Mouse (Mus musculus) heart, postnatal 10 days (tissue): ENCODE measurements at regions not wholly inside any gene's neighbourhood (a gene's known extent, or its start where the extent isn't known, plus 50 kb on each side); places are given as distances from the start of the nearest gene placed in this dataset.

Experiments used
- DNase-seq, 2 experiments: peaks; one replicate each; pipeline ENCODE4 v3.0.0; 2021
- intact Hi-C: fragments of 180-260 bp; cut with DNase I; formaldehyde crosslinking; loops from one replicate; pipeline ENCODE4 v1.15.1; 2025

DNA sequence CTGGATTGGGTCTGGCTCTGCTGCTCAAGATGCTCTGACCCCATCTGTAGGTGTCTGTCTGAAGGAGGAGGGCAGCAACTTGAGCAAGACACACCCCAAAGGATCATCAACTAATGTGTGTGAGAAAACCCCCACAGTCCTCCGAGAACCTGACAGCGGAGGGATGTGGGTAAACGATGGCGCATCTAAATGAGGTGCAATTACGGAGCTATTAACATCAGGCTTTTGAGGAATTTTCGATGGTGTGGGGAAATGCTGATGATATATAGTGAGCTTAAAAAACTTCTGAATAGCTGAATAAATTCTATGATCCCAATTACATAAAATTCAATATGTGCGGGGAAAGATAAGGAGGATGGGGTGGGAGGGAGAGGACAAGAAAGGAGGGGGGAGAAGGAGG, 406.1 kb downstream of the Matn1 start:
- intact Hi-C loops = no loop called here
- no peak for DNase-seq

GRCm38 (mm10) chr4:131354908-131355307, 410.7 kb downstream of the Matn1 start:
- intact Hi-C loops = no loop called here
- no peak for DNase-seq

- intact Hi-C loops = no loop called here
- peak in 1 of 2 experiments; percentile 12 for DNase-seq
Measured at GRCm38 (mm10) chr4:131355526-131355991, 411.4 kb downstream of the Matn1 start.

DNA sequence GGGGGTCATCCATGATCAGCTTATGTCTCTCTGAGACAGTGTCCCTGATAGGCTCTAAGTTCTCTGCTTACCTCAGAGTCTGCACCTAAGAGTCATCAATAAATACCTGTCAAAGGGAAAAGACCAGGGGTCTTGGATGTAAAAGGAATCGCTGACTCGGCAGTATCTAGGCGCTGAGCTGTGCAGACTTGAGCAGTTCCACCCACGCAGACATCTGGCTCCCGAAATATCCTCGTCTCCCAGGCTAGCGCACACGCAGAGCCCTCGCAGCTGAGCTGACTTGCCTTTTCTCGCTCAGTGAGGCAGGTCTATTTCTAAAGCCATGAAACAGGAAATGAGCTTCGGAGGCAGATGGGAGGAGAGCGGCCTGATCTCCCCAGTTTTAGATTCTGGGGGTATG, 412.1 kb downstream of the Matn1 start:
- intact Hi-C loops = no loop called here
- DNase-seq = peak in 1 of 2 experiments; percentile 13

DNA sequence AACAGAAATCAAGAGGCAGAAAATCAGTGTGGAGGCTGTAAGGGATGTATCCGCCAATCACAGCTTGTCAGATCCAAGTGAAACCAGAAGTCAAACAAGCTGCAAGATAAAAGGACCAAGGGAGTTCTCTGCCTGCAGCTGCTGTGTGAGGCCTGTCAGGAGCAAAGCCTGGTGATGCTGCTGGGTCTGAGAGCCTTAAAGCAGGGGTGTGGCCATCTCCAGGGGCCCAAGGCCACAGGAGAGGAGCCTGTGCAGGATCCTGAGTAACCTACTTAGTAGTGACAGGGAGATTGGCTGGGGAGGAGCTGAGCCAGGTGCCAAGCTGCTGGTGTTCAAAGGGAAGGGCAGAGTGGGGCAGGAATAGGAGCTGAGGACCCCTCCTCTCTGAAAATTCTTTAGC, 418.8 kb downstream of the Matn1 start:
- DNase-seq = no peak
- intact Hi-C loops = no loop called here

GRCm38 (mm10) chr4:131364671-131365252, 420.6 kb downstream of the Matn1 start:
- DNase-seq = peak; percentile 32 to 58
- intact Hi-C loops = loop anchor here (2.0 kb wide), 1 partner anchor 112 kb away; no protein-coding TSS in a partner anchor

DNA sequence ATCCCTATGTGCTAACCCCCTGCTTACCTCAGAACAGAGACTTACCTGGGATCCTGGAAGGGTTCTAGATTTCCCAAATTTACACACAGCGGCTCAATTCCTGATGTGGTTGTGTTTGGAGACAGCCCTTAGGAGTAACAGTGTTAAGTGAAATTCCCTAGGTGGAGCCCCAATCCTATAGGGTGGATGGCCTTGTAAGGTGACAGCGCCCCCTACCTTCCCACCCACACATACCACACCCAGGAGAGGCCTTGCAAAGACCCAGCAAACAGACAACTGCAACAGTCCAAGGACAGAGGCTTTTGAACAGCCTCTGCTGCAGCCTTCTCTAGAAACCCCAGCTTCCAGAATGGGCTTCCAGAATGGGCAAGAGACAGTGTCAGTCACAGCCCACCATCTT, 421.8 kb downstream of the Matn1 start:
- intact Hi-C loops = no loop called here
- DNase-seq = no peak

DNA sequence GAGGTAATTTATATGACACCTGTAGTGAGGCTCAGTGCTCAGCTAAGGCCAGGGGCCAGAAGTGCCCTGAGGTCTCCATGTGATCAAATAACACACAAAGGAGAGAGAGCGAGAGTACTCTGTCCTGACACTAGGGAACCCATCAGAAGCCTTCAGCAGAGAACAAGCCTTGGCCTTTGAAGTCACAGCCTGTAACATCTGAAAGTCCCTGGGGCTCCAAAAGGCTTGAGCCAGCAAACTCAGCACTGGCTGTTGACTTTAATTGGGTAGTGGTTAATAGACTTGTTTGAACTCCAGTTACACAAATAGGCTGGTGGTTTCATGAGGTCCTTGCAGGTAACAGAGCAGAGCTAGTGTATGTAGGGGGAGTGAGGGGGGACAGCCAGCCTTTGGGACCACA, 422.5 kb downstream of the Matn1 start:
- DNase-seq = no peak
- intact Hi-C loops = no loop called here

GRCm38 (mm10) chr4:131372517-131372916, 428.3 kb downstream of the Matn1 start:
- intact Hi-C loops = loop anchor here (10.0 kb wide), 1 partner anchor 408 kb away; no protein-coding TSS in a partner anchor
- peak; percentile 20 to 30 for DNase-seq

- intact Hi-C loops = loop anchor here (10.0 kb wide), 1 partner anchor 408 kb away; no protein-coding TSS in a partner anchor
- DNase-seq = peak in 1 of 2 experiments; percentile 15
Measured at GRCm38 (mm10) chr4:131373172-131373571, 429.0 kb downstream of the Matn1 start.

DNA sequence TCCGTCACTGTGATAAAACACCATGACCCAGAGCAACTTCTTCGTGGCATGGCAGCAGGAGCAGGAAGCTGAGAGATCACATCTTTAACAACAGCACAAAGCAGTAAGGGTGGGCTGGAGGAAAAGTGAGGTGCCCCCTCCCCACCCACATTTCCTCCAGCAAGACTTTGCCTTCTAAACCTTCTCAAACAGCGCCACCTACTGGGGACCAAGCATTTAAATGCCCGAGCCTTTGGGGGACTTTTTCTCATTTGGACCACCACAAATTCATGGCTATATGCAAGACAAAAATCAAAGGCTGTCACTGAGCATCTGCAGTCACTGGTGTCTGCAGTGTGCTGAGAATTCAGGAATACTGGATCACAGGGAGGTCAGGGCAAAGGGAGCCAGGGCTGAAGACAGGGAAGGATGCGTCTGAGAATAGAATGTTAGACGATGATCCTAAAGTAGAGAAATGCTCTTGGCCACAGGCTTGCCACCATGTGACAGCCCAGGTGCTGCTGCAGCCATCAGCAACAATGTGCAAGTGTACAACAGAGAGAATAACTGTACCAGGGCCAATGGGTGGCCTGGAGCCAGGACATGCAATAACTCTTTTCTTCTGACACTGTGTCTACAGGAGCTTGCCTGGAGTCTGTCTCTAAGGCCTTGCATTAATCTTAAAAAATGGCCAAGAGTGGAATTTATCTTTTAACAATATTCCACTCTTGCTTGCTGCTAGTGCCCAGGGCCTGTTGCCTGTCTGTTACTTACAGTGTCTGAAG, 430.5 kb downstream of the Matn1 start:
- intact Hi-C loops = loop anchor here (10.0 kb wide), 1 partner anchor 410 kb away; no protein-coding TSS in a partner anchor
- DNase-seq = peak in 1 of 2 experiments; percentile 25

- peak in 1 of 2 experiments; percentile 23 for DNase-seq
- intact Hi-C loops = no loop called here
Measured at GRCm38 (mm10) chr4:131381063-131381462, 436.9 kb downstream of the Matn1 start.

DNA sequence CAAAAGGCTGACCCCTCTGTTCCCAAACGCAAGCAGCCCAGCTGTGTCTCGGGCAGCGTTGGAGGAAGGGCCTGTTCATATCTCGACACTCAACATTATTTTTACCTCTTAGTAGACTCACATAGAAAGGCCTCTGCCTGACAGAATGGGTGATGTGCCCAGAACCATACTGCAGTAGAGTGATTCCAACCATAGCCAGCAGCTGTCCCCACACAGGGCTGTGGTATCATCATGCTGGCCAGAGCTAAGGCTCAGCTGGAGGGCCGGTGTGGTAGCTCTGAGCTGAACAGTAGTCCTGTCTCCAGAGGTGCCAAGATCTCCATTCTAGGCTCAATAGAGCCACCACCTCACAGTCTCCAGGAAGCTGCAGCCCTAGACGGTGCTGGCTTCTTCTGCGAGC, 437.3 kb downstream of the Matn1 start:
- no peak for DNase-seq
- intact Hi-C loops = no loop called here

- intact Hi-C loops = no loop called here
- DNase-seq = no peak
Measured at GRCm38 (mm10) chr4:131383862-131384261, 439.7 kb downstream of the Matn1 start.

DNA sequence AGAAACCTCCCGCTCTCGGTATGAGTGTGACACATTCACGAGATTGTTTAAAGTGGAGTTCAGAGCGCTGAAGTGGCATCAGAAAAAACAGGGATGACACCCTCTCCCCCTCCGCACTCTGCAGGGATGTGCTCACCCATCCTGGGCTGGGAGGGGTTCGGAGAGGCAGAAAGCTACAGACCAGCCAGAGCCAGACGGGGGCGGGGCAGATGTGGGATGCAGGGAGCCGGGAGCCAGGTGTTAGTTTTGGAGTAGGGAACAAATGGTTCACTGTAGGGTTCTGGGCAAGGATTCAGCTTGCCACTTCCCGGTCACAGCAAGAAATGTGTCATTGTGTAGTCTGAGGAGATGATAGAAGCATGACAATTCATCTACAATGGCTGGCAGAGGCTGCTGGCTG, 442.8 kb downstream of the Matn1 start:
- no peak for DNase-seq
- intact Hi-C loops = no loop called here

- peak in 1 of 2 experiments; percentile 29 for DNase-seq
- intact Hi-C loops = no loop called here
Measured at GRCm38 (mm10) chr4:131391119-131391923, 446.8 kb downstream of the Ptpru start.

- intact Hi-C loops = no loop called here
- DNase-seq = no peak
Measured at GRCm38 (mm10) chr4:131391924-131392297, 446.2 kb downstream of the Ptpru start.

DNA sequence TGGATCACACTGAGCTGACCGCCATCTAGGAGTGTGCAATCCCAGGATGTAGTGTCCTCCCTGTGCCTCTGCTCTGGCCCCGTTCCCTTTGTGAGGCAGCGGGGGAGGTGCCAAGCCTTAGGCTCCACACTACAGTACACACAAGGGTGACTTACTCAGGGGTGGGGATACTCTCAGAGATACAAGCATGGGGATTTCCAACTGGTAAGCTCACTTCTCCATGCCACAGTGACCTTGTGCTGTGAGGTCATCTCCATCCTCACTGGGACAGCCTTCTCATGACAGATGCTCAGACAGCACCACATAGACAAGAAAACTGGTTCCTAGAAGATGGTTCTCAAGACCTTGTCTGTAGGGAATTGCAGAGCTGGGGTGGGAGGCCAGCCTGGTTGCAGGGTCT, 445.6 kb downstream of the Ptpru start:
- intact Hi-C loops = no loop called here
- DNase-seq = no peak

DNA sequence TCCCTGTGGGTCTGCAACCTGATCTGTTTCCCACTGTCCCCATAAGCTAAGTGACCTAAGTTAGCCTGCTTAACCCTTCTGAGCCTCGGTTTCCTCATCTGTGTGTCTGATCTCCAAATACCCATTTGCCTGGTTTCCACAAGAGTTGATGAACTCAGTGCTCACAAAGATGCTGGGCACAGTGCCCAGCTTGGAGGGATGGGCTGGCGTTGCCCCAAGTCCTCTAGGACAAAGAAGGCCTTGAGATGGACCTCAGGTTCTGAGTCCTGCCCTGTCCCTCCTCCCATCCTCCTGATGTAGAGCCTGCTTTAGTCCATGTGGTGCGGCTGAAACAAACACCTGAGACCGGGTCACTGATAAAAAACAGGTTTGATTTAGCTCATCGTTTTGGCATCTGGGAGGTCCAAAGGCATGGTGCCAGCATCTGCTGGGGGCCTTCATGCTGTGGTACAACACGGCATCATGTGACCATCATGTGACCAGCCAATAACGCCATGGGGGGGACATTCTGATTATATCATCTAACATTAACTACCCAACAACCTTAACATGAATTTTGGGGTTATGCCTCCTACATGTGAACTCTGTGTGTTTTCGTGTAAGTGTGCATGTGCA, 441.8 kb downstream of the Ptpru start:
- intact Hi-C loops = no loop called here
- no peak for DNase-seq

- no peak for DNase-seq
- intact Hi-C loops = no loop called here
Measured at GRCm38 (mm10) chr4:131397161-131397560, 440.9 kb downstream of the Ptpru start.

GRCm38 (mm10) chr4:131400756-131401155, 437.3 kb downstream of the Ptpru start:
- intact Hi-C loops = loop anchor here (10.0 kb wide), 1 partner anchor 434 kb away; the partner anchor contains the start of gene Ptpru
- DNase-seq = peak in 1 of 2 experiments; percentile 31
